Mouse (Mus musculus) lung, postnatal 14 days (tissue): ENCODE data around the gene Rnf115.
"Not testable (repeated sequence)": the region's sequence is repeated elsewhere in the genome, so short reads cannot be mapped to it uniquely, and the experiment has no call there.

Source experiments
- DNase-seq: peaks from one replicate; pipeline ENCODE4 v3.0.0; 2021

Rnf115 gene

DNA sequence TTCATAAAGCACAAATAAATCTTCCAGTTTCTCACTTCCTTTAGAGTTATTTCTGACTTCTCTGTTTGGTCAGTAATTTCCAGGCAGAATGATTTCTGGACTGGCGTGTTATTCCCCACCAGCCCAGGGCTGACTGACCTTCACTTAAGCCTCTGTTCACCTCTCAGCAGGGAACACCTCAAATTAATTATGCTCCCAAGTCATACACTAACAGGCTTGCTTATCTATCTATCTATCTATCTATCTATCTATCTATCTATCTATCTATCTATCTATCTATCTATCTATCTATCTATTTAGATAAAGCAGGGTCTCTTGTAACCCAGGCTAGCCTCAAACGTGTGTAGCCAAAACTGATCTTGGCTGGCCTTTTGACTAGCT lies 18.8 kb upstream of the Rnf115 start:
- no peak for DNase-seq

DNA sequence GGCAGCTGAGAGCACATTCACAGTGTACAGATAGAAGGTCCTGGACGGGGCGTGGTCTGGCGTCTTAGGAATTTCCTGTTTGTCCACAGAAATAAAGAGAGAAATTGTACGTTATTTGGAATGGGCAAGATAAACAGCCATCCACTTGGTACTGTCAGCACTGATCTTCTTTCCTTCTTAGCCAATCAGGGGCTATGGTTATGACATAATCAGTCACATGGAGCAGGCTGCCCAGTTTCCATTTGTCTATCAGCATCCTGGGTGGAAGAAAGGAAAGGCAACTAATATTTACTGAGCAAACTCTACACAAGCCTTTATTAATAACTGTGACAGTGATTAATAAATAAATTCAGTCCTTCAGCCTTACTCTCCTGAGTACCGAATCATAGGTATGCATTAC lies 13.2 kb upstream of the Rnf115 start:
- DNase-seq, result no peak

DNA sequence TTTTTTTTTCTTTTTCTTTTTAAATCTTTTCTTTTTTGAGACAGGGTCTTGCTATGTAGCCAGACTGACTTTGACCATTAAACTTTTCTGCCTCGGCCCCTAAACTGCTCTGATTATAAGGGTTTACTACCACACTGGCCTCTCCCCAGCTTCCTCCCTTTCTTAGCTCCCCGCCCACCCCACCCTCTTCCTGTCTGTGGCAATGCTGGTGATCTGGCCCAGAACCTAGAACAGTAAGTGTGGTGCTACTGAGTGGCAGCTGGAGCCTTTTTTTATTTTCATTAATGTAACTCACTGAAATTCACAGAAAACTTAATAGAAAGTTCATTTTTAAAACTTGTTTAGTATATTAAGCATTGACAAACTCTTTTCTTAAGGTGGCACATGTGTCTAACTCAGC lies 11.6 kb upstream of the Rnf115 start:
- peak; percentile 25 for DNase-seq

DNA sequence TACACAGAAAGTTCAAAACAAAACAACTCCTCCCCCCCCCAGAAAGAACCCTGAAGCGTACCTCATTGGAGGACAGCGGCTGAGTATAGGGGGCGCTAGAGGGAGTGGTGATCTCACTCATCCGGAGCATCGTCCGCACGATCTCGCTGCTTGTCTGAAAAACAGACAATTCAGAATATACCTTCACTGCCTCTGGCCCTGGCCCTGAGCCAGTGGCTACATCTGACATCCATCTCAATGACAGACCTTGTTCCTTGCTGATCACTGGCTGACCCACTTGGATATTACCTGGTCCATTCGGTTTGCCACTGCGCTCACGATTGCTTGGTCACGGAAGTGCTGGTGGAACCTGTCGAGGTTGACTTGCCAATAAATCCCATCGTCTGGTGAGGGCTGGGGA lies 8.3 kb upstream of the Rnf115 start:
- peak; percentile 44 for DNase-seq

DNA sequence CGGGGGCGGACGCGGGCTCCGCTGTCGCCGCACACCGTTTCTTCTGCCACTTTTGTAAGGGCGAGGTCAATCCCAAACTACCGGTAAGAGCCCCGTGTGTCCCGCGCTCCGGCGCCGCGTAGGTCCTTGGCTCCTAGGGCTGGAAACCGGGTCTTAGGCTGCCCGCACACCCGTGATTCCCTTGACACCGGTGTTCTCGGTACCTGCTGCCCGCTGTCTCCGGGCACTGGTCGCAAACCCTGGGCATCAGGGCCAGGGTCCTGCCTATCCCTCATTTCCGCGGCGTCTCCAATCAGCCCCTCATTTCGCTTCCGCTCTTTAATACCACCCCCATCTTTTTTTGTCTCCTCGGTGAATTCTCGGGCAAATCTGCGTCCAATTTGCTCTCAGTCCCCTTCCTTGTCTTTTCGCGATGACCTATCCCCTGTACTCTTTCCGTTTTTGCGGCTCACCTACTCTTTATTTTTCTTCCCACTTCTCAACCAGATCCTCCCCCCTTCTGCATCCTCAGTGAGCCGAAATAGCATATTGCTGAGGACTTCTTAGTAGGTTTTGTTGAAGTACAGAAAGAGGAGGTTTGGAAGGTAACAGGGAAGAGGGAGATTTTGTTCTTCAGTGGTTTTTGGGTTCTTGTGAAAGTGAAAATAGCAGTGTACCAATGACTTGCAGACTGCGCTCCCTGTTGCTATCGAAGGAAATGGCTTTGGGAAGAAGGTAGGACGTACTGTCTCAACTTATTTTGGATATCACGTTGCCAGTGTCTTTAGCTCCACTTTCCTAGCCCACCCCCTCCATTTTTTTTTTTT lies 567 bp downstream of the Rnf115 start:
- no peak for DNase-seq

DNA sequence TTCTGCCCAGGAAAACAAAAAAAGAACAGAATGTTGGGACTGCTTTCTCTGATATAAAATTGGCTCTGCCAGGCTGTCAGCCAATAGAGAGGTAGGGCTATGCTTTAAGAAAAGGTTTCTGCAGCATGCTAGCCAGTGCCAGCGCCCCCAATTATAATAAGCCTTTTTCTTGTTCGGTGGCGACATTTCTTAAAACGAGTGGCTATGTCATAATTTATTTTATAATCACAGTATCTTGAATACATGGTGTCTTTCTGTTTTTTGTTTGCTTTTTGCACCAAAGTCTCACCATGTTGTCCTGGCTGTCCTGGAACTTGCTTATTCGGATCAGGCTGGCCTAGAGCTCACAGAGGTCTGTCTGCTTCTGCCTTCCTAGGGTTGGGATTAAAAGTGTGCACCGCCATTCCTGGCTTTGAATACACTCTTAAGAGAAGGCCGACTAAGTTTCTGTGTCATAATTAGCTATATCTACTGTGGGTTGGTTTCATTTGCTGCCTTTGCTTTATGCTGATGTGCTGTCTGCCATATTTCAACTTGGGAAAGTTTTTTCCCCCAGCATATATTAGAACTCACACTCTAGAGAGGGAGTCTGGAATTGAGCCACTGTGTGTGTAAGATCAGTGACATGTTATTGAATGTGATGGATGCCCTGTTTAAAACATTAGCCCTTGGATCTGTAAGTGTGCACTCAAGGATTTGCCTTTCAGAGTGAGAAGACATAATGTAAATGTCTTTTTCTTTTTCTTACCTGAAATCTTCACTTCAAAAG lies 1.4 kb downstream of the Rnf115 start:
- no peak for DNase-seq

DNA sequence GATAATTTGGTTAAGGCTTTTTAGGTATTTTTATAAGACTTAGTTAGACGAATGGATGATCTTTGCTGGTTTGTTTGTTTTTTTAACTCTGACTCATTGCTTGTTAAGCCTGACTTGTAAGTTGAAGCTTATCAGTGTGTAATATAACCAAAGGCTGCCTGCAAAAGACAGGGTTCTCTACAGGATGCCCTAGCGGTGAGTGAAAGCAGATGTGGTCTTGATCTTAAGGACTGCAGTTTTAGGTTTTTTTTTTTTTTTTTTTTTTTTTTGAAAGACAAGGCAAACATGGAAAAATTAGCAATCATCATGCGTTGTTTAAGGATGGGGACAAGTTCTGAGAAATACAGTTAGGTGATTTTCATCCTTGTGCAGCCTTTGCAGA lies 1.9 kb downstream of the Rnf115 start:
- DNase-seq, result no peak

DNA sequence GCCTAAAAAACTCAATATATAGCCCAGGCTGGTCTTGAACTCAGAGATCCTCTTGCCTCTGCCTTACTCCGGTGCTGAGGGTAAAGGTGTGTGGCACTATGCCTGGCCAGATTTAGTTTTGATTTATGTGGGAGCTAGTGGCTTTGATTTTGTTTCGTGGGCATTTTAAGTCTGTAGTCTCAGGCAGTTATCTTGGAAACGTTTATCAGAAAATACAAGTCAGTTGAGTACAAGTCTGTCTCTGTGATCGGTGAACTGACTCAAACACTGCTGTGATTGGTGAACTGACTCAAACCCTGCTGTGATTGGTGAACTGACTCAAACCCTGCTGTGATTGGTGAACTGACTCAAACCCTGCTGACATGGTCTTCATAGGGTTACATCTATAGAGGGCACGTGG lies 3.3 kb downstream of the Rnf115 start:
- no peak for DNase-seq

DNA sequence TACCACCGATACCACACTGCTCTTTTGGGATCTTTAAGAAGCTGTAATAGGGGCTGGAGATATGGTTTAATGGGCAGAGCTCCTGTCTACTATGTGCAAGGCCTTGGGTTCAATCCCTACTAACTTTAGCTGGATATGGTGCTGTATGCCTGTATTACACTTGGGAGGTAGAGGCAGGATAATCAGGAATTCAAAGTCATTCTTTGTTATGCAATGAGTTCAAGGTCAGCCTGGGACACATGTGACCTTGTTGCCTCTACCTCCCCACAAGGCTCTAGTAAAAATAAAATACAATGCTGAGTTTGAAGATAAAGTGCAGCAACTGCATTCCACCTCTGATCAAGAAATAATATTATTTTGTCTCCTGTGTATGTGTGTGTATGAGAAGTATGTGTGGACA lies 6.5 kb downstream of the Rnf115 start:
- no peak for DNase-seq

DNA sequence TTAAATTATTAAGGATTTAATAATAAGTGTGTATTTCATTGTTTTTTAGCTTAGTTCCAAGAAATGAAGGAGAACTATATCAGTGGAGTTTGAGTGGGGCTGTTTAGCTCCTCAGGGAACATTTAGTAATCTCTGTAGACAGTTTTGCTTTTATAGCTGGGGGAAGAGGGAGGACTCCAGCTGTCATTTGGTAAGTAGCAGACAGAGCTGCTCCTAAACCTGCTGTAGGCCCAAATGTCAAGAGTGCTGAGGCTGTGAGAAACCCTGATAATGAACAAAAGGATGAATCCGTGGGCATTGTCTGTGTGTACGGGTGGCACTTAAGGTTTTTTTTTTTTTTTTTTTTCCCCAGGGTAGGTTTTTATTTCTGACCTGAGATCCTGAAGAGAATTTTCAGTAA lies 7.7 kb downstream of the Rnf115 start:
- DNase-seq, result no peak

DNA sequence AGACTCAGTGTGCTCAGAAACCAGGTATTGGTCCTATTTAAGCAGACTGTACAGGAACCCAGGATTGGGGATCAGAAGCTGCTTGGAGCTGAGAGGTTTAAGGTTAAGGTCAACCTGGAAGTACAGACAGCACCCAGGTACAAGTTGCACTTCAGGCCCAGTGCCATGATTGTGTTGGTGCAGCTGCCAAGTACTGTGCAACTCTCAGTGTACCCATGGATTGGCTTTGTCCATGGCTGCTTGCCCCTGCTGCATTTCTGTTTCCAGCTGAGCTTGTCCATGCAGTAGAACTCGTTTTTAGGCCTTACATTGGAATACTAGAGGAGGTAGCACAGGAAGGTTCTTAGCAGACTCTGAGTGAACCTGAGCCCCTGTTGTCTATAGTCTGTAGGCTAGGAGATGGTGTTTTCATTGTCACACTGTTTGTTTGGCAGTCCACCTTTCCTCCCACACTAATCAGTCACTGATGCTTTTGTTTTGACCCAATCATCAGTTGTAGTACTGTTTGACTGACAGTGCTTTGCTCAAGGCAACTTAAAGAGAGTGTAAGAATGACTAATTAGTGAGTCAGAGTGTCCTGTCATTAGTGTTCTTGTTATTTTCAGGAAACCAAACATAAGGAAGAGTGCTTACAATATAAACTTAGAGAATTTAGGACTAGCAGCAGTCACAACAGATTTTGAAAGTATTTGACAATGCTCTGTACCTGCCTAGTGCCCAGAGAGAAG lies 9.7 kb downstream of the Rnf115 start:
- DNase-seq, result no peak

DNA sequence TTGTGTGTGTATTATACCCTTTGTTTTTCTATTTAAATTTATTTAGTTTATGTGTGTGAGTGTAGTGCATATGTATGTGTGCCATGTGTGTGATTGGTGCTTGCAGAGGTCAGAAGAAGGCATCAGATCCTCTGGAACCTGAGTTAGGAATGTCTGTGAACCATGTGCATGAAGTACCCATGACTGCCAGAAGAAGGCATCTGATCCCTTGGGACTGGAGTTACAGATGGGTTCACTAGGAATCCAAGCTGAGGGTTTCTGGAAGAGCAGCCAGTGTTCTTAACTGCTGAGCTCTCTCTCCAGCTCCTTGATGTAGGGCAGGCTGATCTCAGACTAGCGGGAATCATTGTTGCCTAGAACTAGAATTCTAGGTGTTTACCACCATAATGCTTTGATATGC lies 10.5 kb downstream of the Rnf115 start:
- no peak for DNase-seq

DNA sequence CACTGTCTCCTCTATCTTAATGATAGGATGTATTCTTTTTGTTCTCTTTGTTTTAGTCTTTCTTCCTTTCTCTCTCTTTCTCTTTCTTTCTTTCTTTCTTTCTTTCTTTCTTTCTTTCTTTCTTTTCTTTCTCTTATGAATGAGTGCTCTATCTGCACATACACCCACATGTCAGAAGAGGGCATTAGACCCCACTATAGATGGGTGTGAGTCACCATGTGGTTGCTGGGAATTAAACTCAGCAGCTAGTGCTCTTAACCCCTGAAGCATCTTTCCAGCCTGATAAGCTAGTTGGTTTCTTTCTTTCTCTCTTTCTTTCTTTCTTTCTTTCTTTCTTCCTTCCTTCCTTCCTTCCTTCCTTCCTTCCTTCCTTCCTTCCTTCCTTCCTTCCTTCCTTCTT lies 12.8 kb downstream of the Rnf115 start:
- not testable (repeated sequence) for DNase-seq

DNA sequence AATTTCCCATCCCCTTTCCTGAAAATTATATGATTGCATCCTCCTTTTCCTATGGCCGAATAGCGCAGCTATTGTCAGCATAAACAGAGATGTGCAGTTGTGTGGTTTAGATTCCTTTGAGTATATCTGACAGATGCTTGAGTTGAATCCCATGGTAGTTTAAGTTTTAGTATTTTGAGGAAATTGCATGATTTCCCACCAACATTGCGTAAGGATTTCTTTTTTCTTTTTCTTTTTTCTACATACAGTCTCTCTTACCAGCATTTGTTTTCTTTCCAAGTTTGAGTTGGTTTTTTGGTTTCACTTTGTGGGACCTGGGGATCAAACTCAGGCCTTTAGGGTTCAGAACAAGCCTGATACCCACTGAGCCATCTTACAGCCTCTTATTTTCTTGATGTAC lies 16.9 kb downstream of the Rnf115 start:
- DNase-seq, result no peak

DNA sequence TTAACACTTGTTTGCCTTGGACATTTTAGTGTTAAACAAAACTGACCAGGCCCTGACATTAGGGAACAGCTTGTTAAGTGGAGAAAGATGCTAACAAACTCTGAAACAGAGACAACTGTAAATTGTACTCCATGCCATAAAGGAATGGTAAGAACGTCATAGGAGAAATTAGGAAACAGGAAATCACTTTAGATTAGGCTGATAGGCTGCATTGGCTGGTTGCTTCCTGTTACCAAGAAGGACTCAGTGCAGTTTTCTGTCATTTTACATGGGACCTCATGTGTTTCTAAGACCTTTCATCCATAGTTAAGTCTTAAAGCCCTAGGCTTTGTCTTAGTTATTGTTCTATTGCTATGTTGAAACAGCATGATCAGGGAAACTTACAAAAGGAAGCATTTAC lies 19.4 kb downstream of the Rnf115 start:
- DNase-seq, result no peak

DNA sequence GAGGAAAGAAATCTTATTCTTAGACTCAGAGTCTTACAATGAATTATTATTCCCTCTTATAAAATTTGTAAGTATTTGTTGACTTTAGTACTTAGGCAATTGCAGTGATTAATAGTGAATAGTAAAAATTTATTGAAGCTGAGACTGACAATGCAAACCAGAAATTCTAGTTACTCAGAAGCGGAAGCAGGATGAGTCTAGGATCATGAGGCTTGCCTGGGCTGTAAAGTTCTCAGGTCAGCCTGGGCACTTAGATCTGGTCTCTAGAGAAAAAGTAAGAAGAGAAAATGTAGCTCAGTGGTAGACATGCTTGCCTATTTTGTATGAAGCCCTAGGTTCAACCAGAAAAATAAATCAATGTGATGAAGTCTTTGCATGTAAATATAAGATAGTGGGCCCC lies 28.5 kb downstream of the Rnf115 start:
- DNase-seq, result no peak

DNA sequence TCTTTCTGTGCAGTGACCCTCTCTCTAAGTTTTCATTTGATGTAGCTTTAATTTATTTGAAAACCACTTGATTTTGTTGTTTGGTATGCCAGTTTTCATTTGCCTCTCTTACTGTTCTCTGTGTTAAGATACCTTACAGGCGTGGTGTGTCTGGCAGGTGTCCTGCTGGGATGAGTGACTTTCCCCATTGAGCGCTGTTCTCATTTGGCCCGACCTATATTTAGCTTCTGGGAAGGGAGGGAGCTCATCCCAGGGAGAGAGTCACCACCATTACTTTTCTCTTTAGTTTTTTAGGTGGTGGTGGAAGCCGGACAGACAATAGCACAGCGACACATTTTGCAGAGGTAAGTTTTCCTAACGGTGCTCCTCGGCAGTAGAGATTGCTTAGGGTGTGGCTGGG lies 30.2 kb downstream of the Rnf115 start:
- DNase-seq, result no peak

DNA sequence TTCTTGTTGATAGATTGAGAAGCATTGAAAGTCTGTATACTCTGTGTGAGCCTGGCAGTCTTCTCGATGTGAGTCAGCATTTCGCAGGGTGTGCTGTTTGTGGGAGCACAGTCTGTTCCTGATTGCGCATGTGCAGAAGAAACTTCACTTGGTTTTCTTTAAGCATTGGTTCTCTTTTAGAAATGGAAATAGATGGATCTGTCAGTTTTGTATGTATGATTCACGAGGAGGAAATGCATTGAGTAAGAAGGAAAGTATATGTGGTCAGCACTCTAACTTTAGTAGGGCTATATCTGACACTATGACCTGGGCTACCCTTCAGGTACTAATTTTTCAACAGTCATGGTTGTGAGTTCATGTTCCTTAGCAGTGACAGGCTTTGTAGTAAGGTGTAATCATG lies 32.2 kb downstream of the Rnf115 start:
- DNase-seq, result no peak

DNA sequence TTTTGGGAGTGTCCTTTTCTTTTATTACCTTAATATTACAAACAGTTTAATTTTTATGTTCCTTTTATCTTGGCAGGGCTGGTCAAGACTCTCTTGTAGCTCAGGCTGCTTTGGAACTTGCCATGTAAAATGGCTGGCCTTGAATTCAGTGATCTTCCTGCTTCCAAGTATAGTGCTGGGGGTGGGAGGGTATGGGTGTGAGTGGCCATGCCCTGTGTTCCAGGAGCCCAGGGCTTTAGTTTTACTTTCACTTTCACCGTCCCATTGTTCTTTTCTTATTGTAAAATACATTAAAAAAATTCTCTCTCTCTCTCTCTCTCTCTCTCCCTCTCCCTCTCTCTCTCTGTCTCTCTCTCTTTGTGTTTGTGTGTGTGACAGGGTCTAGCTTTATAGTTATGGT lies 37.1 kb downstream of the Rnf115 start:
- DNase-seq, result no peak

DNA sequence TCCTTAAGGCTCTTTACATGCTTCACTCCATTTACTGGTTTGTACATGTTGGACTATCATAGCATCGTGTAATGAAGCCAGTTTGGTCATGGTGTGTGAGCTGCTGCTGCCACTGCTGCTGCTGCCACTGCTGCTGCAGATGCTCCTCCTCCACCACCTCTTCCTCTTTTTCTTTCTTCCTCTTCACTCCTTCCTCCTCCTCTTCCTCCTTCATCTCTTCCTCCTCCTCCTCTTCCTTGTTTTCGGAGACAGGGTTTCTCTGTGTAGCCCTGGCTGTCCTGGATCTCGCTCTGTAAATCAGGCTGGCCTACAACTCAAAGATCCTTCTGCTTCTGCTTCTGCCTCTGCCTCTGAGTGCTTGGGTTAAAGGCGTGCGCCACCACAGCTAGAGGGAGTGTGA lies 42.5 kb downstream of the Rnf115 start:
- DNase-seq, result no peak

DNA sequence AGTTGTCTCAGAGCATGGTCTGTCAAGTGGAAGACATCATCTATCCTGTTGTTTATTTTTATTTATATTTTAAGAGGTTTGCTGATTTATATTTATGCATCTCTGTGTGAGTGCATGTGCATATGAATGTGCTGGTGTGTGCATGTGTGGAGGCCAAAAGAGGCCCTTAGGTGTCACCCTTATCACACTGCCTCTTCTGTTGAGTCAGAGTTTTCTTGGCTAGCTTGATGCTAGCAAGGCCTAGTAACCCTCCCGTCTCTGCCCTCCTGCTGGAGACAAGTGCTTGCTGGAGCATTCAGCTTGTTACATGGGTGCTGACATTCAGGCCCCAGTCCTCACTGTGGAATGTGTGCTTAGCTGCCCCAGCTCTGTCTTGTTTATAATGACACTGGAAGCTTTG lies 45.5 kb downstream of the Rnf115 start:
- DNase-seq, result no peak

DNA sequence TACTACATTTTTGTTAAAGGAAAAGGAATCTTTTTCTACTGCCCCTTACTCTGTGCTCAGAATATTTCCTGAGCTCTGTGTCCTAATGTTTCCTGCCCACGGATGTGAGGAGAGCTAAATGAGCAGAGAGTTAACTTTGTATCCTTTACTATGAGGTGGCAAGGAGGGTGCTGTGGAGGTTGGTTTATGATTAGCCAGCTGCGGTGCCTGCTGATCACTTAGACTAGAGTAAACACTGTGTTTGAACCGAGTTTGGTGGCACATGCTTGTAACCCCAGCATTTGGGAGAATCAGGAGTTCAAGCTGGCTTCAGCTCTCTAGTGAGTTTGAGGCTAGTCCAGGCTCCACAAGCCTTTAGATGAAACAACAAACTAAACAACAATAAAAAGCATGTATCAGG lies 49.7 kb downstream of the Rnf115 start:
- no peak for DNase-seq

DNA sequence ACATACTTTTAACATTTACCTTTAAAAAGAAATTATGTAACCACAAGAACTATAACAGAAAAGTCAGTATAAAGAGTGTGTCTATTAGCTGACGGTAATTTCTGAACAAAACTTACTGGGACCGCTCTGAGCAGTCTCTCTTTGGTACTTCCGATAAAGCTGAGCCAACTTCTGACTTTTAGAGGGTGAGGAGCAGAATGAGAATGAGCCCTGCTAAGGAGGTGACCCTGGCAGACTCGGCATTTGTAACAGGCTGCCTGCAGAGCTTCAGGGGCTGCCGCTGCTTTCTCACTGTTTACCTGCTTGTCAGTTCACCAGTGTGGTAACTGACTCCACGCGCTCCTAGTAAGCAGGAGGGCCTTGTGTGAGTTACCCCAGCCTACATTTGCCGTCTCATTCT lies 54.8 kb downstream of the Rnf115 start:
- DNase-seq, result no peak

DNA sequence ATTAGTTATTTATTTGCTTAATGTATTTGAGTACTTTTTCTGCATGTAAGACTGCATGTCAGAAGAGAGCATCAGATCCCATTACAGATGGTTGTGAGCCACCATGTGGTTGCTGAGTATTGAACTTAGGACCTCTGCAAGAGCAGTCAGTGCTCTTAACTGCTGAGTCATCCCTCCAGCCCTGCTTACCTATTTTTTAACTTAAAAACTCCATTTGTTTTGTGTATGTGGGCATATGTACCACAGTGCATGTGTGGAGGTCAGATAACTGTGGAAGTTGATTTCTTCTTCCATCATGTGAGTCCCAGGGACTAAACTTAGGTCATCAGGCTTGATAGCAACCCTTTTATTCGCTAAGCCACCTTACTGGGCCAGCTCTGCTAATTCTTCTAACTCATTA lies 60.3 kb downstream of the Rnf115 start:
- DNase-seq, result no peak
